Mouse (Mus musculus) right cerebral cortex, adult 18-20 months (tissue): ENCODE results near the gene Ppp2r5d.

Experiments used
- DNase-seq: peaks from one replicate; pipeline ENCODE4 v3.0.0; 2022; ENCODE audit warnings: mixed read lengths

Ppp2r5d gene

DNA sequence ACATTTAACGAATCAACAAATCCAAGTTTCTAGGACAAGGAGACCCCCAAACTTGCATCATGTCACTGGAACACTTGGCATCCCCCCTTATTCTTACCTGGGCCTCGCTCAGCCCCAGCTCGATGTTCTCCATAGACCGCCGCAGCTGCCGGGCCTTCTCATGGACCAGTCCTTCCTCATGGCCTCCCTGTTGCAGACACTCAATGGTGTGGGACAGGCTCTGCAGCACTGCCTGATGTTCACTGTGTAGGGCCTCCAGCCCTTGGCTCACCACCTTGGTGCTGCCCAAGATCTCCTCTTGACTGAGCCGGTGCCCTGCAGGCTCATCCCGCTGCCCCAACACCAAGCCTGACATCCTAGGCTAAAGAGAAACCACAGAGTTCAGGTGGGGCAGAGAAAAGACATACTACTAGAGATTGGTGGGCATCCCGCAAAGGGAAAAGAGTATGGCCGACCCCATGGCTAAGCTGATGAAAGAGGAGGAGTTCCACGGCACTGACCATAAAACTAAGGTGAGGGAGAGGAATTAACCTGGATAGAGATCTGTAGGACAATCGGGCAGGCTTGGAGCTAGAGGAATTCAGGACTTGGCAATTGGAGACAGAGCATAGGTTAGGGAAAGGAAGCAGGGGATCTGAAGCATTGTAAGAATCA, 60.6 kb downstream of the Ppp2r5d start:
- DNase-seq: no peak

DNA sequence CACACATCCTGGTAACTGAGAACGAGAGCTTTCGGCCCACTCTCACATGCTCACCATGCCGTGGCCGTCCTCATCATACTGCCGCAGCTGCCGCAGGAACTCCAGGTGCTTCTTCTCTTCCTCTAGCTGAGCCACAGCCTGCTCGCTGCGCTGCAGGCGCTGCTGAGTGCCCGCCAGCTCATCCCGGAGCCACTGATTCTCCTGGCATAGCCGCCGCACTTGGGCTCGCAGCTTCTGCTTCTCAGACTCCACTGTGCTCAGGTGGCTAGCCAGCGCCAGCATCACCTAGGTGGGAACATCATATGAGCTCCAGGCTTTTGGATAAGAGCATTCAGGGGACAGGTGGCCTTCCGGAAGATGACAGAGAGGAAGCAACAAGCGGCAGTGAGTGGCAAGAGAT, 62.9 kb downstream of the Ppp2r5d start:
- no peak for DNase-seq

DNA sequence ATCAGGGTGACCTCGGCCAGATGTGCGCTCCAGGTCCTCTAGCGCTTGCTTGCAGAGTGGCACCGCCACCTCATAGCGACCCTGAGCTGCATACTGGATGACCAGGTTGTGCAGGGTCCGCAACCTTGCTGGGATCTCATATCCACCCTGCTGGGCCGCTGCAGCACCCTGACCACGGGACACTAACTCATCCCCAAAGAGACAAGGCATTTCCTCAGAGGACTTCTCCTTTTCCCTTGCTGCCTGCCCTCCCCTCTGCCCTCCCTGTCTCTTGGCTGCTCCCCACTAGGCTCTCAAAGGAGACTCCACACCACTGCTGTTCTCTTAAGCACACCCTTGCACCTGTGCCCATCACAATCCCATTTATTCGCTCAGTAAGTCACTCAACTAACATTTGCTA, 65.0 kb downstream of the Ppp2r5d start:
- no peak for DNase-seq

DNA sequence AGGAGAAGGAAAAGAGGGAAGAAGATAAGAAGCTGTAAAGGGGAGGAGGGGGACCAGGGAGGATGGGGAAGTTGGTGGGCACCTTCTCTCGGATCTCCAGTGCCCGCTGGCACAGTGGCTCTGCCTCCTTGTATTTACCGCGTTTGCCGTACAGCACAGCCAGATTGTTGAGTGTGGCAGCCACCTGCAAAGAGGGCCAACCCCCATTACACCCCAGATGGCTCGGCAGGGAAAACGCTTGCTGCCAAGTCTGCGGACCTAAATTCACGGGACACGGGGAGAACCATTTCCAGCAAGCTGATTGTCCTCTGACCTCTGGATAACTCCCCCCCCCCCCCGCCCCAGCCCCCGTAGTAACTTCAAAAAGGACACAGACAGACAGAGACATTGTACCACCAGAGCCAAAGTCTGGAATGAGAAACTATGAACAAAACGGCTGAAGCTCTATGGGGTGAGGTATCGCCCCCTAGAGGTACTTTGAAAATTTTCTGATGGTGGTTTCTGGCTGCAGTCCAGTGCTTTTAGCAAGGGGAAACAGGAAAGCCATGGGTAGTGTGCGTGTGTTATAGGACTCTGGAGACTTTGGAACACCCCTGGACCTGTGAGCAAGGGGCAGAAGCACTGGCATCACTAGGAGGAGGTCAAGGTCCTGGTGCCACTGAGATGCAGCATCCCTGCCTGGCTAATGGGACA, 67.9 kb downstream of the Ppp2r5d start:
- DNase-seq: peak; percentile 69
